Mouse (Mus musculus) bone marrow, adult 2 months (tissue): ENCODE results near the gene Gm10073.
"Not testable (repeated sequence)": the region's sequence is repeated elsewhere in the genome, so short reads cannot be mapped to it uniquely, and the experiment has no call there.

Source experiments
- CTCF ChIP-seq: fragments of 200-500 bp; IDR thresholded peaks from 2 replicates; pipeline ENCODE4 v1.5.1; 2011; ENCODE audit warnings: low read length, control low read depth; ENCODE audit not compliant: control insufficient read depth, insufficient read depth
- POLR2A ChIP-seq: fragments of 200-500 bp; IDR thresholded peaks from 2 replicates; pipeline ENCODE4 v1.6.1; 2011; ENCODE audit warnings: low read depth, mild to moderate bottlenecking, control low read depth, low read length, borderline replicate concordance; ENCODE audit not compliant: control insufficient read depth

GRCm38 (mm10) chr8:106573168-106573567 lies at the start of gene Gm10073:
- TF ChIP-seq CTCF, POLR2A: not testable (repeated sequence)
